Mouse (Mus musculus) lung, adult 2 months (tissue): Measurements from ENCODE around the gene Usp43.

Experiments
- CTCF ChIP-seq: fragments of 200-500 bp; IDR thresholded peaks from 2 replicates; pipeline ENCODE4 v1.5.1; 2011; ENCODE audit warnings: mild to moderate bottlenecking, low read length, control low read depth; ENCODE audit not compliant: insufficient read depth
- POLR2A ChIP-seq: fragments of 200-500 bp; IDR thresholded peaks from 2 replicates; pipeline ENCODE4 v1.6.1; 2011; ENCODE audit warnings: low read depth, mild to moderate bottlenecking, control low read depth, low read length, borderline replicate concordance; ENCODE audit errors: extremely low read depth

DNA sequence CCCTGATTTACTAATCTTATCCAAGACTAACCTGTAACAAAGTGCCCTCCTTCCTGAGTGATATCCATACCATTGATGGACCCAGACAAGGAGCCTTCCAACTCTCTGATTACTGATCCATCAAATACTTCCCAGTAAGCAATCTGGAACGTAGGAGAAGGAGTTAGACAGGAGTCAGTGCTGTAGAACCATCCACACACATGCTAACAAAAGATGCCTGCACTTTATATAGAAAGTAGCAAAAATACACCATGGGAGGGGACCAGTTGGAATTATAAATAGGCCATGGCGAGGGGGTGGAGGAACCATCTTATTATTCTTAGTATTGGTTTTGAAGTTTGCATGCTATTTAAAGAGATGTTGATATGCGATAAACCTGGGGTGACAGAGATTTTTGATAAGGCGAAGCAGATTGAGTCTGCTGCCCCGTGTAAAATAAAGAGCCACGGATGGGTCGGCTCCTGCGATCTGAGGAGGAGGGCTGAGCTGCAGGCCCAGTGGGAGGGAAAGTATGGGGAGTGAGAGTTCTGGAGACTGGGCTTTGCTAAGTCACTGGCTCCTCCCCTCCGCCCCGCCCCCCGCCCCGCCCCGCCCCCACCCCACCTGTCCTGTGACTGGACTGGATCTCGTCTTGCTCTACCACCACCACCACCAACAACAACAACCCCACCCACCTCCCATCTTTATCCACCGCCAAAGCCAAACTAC, 4.5 kb upstream of the Usp43 start:
- TF ChIP-seq CTCF (no peak), POLR2A (no peak)
